Mouse (Mus musculus) hindbrain, embryonic 14.5 days (tissue): ENCODE data around the gene Hist1h4f. TPM values are rescaled to one million over a fixed set of nuclear protein-coding genes. Genes with fewer than 3 reads are reported as not detected.

Source experiments
- ATAC-seq: fragments of 200-750 bp; cut with Nextera tagmentation; 2 replicates; pipeline ENCODE4 v1.8.0; 2017; ENCODE audit warnings: moderate number of reproducible peaks, mild to moderate bottlenecking, moderate TSS enrichment, moderate library complexity; ENCODE audit not compliant: low FRiP score
- DNase-seq: peaks from one replicate; pipeline ENCODE4 v3.0.0-alpha.2; 2015; ENCODE audit warnings: low spot score
- H3K27ac ChIP-seq: fragments of 300-500 bp; sonication (generic); 2 replicates; pipeline ENCODE4 v1.5.1; 2014; ENCODE audit warnings: mild to moderate bottlenecking, moderate library complexity
- H3K27me3 ChIP-seq: fragments of 300-500 bp; sonication (generic); 2 replicates; pipeline ENCODE4 v1.6.1; 2014; ENCODE audit warnings: mild to moderate bottlenecking, low read length, mixed read lengths; ENCODE audit not compliant: control insufficient read depth, insufficient read depth
- H3K36me3 ChIP-seq: fragments of 300-500 bp; sonication (generic); replicated peaks from 2 replicates; pipeline ENCODE4 v1.6.1; 2014; ENCODE audit not compliant: control insufficient read depth, insufficient read depth
- H3K4me1 ChIP-seq: fragments of 300-500 bp; sonication (generic); replicated peaks from 2 replicates; pipeline ENCODE4 v1.6.1; 2014; ENCODE audit warnings: antibody characterized with exemption, low read length, mixed read lengths; ENCODE audit not compliant: control insufficient read depth, insufficient read depth
- H3K4me2 ChIP-seq: fragments of 300-500 bp; sonication (generic); replicated peaks from 2 replicates; pipeline ENCODE4 v1.6.1; 2014; ENCODE audit warnings: mild to moderate bottlenecking, moderate library complexity
- H3K4me3 ChIP-seq: fragments of 300-500 bp; sonication (generic); replicated peaks from 2 replicates; pipeline ENCODE4 v1.5.1; 2014; ENCODE audit warnings: mild to moderate bottlenecking, low read length
- H3K9ac ChIP-seq: fragments of 300-500 bp; sonication (generic); 2 replicates; pipeline ENCODE4 v1.6.1; 2014
- H3K9me3 ChIP-seq: fragments of 300-500 bp; sonication (generic); 2 replicates; pipeline ENCODE4 v1.6.1; 2016; ENCODE audit warnings: low read length; ENCODE audit not compliant: control insufficient read depth
- WGBS: fragments of 180-500 bp; shearing (Covaris S2); extraction: QIAGEN DNeasy Blood & Tissue Kit; methylation state at CpG from one replicate; pipeline ENCODE4 v1.1.7; 2014; 5-methylcytosine and 5-hydroxymethylcytosine counted together
- polyA plus RNA-seq: library from polyadenylated mRNA; unstranded; fragments of >200 nt; fragmentation: Nextera tagmentation; extraction: Ambion mirVana; gene quantifications from 2 replicates; pipeline ENCODE4 v1.2.1, GENCODE M21; 2014

Hist1h4f gene
- polyA plus RNA-seq, 1 experiment from 2014 or later: not detected

DNA sequence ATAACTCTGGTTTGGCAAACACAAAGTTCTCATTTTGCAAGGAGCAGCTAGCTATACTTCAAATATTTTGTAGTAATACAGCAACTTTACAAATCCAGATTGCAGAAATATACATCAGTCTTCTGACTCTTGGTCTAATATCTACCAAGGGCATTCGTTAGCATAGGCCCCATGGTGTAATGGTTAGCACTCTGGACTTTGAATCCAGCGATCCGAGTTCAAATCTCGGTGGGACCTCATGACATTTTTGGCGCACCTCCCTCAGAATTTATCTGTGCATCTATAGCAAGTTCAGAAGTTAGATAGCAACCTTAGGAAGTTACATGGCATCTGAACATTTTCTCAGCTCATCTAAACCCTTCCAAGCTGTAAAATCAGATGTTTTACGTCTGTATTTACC is 32.6 kb downstream of the Hist1h4f start:
- no peaks in the 10 kb centered on the region for H3K36me3 ChIP-seq
- H3K4me3 ChIP-seq: peak overlapping the region; percentile 46
- no peaks in the 10 kb centered on the region for H3K27me3 ChIP-seq
- H3K9ac ChIP-seq: no peak overlapping the region
- DNase-seq (peak; percentile 92), ATAC-seq (peak; percentile 49; the same call in 1 of the 2 replicates)
- peaks cover 10% of the 10 kb centered on the region; the same call in 1 of the 2 replicates for H3K4me1 ChIP-seq
- no peak overlapping the region for H3K27ac ChIP-seq
- WGBS: under 1% methylated on average over 6 of the region's 6 CpGs
- H3K4me2 ChIP-seq: peak overlapping the region; percentile 89
- H3K9me3 ChIP-seq: no peaks in the 10 kb centered on the region

DNA sequence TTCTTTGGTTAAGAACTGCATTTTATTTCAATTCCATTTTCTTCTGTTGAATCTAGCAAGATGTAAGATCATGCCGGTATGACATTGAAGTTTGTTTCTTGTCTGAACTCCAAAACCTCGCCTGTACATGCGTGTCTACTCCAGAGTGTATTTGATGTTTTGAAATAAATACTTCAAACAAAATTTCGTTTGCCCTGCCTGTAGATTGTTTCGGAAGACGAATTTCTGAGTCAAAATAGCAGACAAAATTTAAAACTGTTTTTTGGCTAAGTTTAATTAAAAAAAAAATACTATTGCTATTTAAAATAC is 33.2 kb downstream of the Hist1h4f start:
- Histone ChIP-seq H3K9me3 (no peaks in the 10 kb centered on the region), H3K27me3 (no peaks in the 10 kb centered on the region), H3K4me1 (peaks cover 10% of the 10 kb centered on the region; the same call in 1 of the 2 replicates), H3K27ac (no peak overlapping the region), H3K4me3 (peak overlapping the region; percentile 46), H3K4me2 (peak overlapping the region; percentile 89), H3K9ac (no peak overlapping the region), H3K36me3 (no peaks in the 10 kb centered on the region)
- ATAC-seq: no peak
- 1% methylated on average over 6 of the region's 6 CpGs for WGBS
- DNase-seq: no peak

DNA sequence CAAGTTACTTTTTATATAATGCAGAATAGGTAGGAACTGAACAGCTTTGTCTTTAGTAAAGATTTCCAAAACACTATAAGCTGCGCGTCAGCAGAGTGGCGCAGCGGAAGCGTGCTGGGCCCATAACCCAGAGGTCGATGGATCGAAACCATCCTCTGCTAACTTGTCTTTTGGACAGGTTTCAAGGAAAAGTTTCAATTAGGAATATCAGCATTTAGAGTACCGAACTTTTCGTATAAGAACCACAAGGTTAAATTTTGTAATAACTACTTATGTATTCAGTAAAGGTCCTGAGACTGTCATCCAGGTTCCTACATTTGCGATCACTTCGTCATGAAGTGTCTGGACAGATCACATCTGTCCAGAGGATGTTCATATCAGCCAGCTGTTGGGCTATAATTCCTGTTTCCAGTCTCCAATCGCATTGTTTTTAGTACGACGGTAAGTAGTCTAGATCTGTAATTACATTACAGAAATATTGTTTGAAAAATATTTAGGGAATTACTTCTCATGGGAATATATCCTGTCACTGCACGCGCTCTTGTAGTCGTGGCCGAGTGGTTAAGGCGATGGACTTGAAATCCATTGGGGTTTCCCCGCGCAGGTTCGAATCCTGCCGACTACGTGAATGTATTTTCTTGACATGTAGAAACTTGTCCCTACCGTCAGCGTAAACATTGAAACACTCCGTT is 33.7 kb downstream of the Hist1h4f start:
- no peak overlapping the region for H3K27ac ChIP-seq
- DNase-seq: peak; percentile 96

DNA sequence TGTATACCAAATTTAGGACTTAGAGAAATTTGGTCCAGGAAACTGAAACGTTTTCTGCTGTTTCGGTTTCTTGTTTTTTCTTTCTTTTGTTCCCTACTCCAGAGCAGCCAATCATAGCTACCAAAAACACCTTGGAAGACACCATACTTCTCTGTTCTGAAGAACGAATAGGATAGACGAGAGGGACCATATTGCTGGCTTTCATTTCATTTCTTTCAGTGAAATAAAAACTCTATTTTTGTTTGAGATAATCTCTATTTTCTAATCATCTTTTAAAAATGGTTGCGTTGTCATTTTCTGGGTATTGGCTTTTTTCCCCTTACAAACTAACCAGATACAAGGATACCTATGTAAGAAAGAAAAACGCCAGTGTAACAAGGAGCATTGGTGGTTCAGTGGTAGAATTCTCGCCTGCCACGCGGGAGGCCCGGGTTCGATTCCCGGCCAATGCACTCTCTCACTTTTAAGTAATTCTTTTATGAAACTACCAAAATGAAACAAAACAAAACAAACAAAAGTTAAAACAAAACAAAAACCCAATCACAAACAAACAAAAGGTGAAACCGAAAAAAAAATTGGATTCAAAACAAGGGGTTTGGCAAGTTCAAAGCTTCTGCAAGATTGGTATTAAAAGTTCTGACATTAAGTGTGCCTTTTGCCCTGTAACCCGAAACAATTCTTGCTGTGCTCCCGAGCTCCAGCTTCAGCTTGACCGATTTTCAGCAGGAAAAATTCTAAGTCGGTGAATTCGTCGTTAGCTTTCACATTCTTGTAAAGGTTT is 34.4 kb downstream of the Hist1h4f start:
- no peak overlapping the region for H3K27ac ChIP-seq

More for the DNA sequence above, 33.7 kb downstream of the Hist1h4f start:
- H3K36me3 ChIP-seq: no peaks in the 10 kb centered on the region
- peak; percentile 89 for ATAC-seq
- no peaks in the 10 kb centered on the region for H3K9me3 ChIP-seq
- H3K9ac ChIP-seq: peak overlapping the region; percentile 41; the same call in 1 of the 2 replicates
- H3K4me3 ChIP-seq: peak overlapping the region; percentile 46
- H3K4me1 ChIP-seq: peaks cover 10% of the 10 kb centered on the region; the same call in 1 of the 2 replicates
- no peaks in the 10 kb centered on the region for H3K27me3 ChIP-seq
- H3K4me2 ChIP-seq: peak overlapping the region; percentile 89
- under 1% methylated on average over 27 of the region's 27 CpGs for WGBS

DNA sequence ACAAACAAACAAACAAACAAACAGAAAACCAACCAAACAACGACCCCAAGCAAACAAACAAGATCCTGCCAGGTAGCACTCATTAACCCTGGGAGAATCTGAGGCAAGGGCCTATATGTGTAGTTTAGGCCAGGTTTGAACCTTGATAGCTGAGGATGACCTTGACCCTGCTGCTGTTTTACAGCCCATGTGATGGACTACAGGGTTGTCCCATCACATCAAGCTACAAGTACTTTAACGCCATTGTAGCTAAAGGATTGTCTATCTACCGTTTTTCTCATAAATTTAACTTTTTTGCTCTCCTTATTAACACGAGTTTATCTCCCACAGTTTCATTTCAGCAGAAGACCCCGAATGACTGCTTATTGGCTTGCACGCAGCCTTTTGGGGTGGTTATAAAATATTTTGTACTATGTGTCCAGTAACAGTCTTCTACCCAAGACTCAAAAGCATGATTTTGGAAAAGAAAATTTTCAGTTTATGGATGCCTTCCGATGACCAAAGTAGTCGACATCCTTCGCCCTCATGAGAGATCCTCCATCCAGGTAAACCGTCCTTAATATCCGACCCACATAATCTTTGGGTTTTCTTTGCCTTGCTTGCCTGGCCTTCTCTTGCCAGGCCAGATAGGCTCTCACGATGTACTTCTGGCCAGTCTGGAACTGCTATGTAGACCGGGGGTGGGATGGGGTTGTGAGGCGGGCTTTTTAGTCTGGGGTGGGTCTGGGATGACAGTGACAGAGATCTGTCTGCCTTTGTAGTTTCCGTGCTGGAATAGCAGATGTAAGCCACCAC is 35.4 kb downstream of the Hist1h4f start:
- no peak overlapping the region for H3K27ac ChIP-seq
- 0 out of 2 replicates have a peak, but pooled peaks cover 6% of the 10 kb centered on the region for H3K4me1 ChIP-seq
- 55% methylated on average over 15 of the region's 15 CpGs for WGBS
- H3K9ac ChIP-seq: peak overlapping the region; percentile 41; the same call in 1 of the 2 replicates
- H3K9me3 ChIP-seq: no peaks in the 10 kb centered on the region
- no peaks in the 10 kb centered on the region for H3K36me3 ChIP-seq
- H3K4me2 ChIP-seq: peak overlapping the region; percentile 89
- no peaks in the 10 kb centered on the region for H3K27me3 ChIP-seq
- ATAC-seq: no peak
- DNase-seq: no peak
- H3K4me3 ChIP-seq: peak overlapping the region; percentile 46

More for the DNA sequence above, 34.4 kb downstream of the Hist1h4f start:
- Histone ChIP-seq H3K4me3 (peak overlapping the region; percentile 46), H3K9ac (peak overlapping the region; percentile 50; the same call in 1 of the 2 replicates), H3K9me3 (no peaks in the 10 kb centered on the region), H3K4me2 (peak overlapping the region; percentile 89), H3K27me3 (no peaks in the 10 kb centered on the region), H3K36me3 (no peaks in the 10 kb centered on the region), H3K4me1 (peaks cover 10% of the 10 kb centered on the region; the same call in 1 of the 2 replicates)
- DNase-seq (peak; percentile 97), ATAC-seq (peak; percentile 74)
- WGBS: under 1% methylated on average over 19 of the region's 19 CpGs

DNA sequence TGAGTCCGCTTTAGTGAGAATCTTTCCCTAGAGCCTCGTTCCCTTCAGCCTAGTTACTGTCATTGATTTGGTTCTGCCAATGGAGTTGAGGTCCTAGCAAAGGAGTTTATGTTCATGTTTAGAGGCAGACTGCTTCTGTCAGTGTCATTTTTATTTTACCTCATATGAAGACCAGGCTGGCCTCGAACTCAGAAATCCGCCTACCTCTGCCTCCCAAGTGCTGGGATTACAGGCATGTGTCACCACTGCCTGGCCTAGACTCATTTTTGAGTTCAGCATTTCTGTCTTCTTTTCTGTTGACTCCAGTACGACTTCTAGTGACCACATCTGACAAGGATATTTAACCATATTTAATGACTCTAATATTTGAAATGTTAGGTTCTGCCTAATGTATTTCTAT is 36.2 kb downstream of the Hist1h4f start:
- Histone ChIP-seq H3K27ac (no peak overlapping the region), H3K4me3 (no peak overlapping the region), H3K4me2 (no peak overlapping the region), H3K9ac (no peak overlapping the region), H3K36me3 (no peaks in the 10 kb centered on the region), H3K9me3 (no peaks in the 10 kb centered on the region), H3K4me1 (0 out of 2 replicates have a peak, but pooled peaks cover 6% of the 10 kb centered on the region), H3K27me3 (no peaks in the 10 kb centered on the region)
- ATAC-seq (no peak), DNase-seq (no peak)
- WGBS: 85% methylated on average over 5 of the region's 5 CpGs

DNA sequence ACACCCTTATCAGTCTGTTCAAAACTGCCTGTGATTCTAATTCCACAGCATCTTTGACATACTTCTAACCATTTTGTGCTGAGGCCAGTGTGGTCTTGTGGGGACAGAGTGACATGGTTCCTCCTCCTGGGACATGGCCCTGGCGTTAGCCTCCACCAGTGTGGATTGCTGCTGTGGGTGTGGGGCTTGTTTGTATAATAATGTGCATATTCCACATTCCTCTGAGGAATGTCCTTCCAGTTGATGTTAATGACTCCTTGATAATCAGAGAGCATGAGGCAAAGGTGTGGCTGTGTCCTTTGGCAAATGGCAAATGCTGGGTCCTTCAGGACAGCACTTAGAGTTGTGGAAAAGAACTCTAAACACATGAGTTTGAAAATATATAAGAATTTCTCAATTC is 37.9 kb downstream of the Hist1h4f start:
- Histone ChIP-seq H3K4me2 (no peak overlapping the region), H3K9ac (no peak overlapping the region), H3K27me3 (no peaks in the 10 kb centered on the region), H3K27ac (no peak overlapping the region), H3K36me3 (no peaks in the 10 kb centered on the region), H3K4me1 (0 out of 2 replicates have a peak, but pooled peaks cover 6% of the 10 kb centered on the region), H3K4me3 (no peak overlapping the region), H3K9me3 (no peaks in the 10 kb centered on the region)
- 85% methylated on average over 1 of the region's 1 CpGs for WGBS
- ATAC-seq (no peak), DNase-seq (no peak)

DNA sequence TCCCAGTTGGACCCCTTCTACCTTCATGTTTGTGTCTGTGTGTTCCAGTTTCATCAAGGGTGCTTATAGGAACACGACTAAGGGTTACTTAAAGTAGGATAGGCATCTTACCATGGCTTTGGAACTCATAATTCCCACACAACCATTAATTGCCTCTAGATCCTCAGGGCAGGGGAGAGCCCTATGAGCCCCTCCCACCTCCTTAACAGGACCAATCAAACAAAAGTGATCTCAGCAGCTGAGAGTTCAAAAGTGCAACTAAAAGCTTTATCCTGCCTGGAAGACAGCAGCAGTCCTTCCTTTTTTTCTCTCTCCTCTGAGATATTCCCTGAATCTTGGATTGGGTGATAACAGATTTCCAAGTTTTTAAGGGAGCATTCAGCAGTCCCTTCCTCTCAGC is 41.3 kb downstream of the Hist1h4f start:
- WGBS: 53% methylated on average over 1 of the region's 1 CpGs
- Histone ChIP-seq H3K4me3 (no peak overlapping the region), H3K27me3 (0 out of 2 replicates have a peak, but pooled peaks cover 5% of the 10 kb centered on the region), H3K4me1 (0 out of 2 replicates have a peak, but pooled peaks cover 7% of the 10 kb centered on the region), H3K36me3 (no peaks in the 10 kb centered on the region), H3K9me3 (no peaks in the 10 kb centered on the region), H3K4me2 (no peak overlapping the region), H3K9ac (no peak overlapping the region), H3K27ac (no peak overlapping the region)
- DNase-seq: no peak
- ATAC-seq: no peak
